Mouse (Mus musculus) left cerebral cortex, postnatal 14 days (tissue): Measurements from ENCODE around the gene Elmo1. TPM values are rescaled to one million over a fixed set of nuclear protein-coding genes. Genes with fewer than 3 reads are reported as not detected.

Source experiments
- DNase-seq, 2 experiments: peaks; one replicate each; pipeline ENCODE4 v3.0.0; 2021 to 2022; ENCODE audit warnings: low spot score in 2 of 2, mixed read lengths in 1 of 2
- intact Hi-C: fragments of 180-260 bp; cut with DNase I; formaldehyde crosslinking; loops from one replicate; pipeline ENCODE4 v1.15.1; 2025
- total RNA-seq, 2 experiments: library from RNA; stranded (reverse); gene quantifications; 2 replicates each; pipeline ENCODE4 v1.2.3; 2021

Elmo1 gene
- total RNA-seq, 2 experiments from 2014 or later, result 48.1 to 52.2 TPM

- intact Hi-C loops, result no loop called here
- no peak for DNase-seq
These were observed 431.1 kb downstream of the Elmo1 start for GRCm38 (mm10) chr13:20521492-20521891.

GRCm38 (mm10) chr13:20523671-20524070, 433.3 kb downstream of the Elmo1 start:
- intact Hi-C loops, result no loop called here
- DNase-seq, result no peak

GRCm38 (mm10) chr13:20525844-20526243, 435.4 kb downstream of the Elmo1 start:
- no peak for DNase-seq
- intact Hi-C loops, result no loop called here

- no peak for DNase-seq
- intact Hi-C loops, result no loop called here
These were observed 446.7 kb downstream of the Elmo1 start for GRCm38 (mm10) chr13:20537053-20537452.

- intact Hi-C loops, result no loop called here
- DNase-seq, result no peak
These were observed 447.1 kb downstream of the Elmo1 start for GRCm38 (mm10) chr13:20537487-20537886.

- peak; percentile 56 to 82 for DNase-seq
- intact Hi-C loops, result no loop called here
These were observed 448.0 kb downstream of the Elmo1 start for GRCm38 (mm10) chr13:20538216-20539070.

- intact Hi-C loops, result no loop called here
- DNase-seq, result no peak
These were observed 449.2 kb downstream of the Elmo1 start for GRCm38 (mm10) chr13:20539631-20540030.

GRCm38 (mm10) chr13:20546568-20547204, 456.3 kb downstream of the Elmo1 start:
- intact Hi-C loops, result no loop called here
- DNase-seq, result no peak

GRCm38 (mm10) chr13:20549983-20550382, 459.6 kb downstream of the Elmo1 start:
- no peak for DNase-seq
- intact Hi-C loops, result no loop called here

- intact Hi-C loops, result no loop called here
- DNase-seq, result no peak
These were observed 461.2 kb downstream of the Elmo1 start for GRCm38 (mm10) chr13:20551559-20551958.

- intact Hi-C loops, result no loop called here
- DNase-seq, result no peak
These were observed 465.6 kb downstream of the Elmo1 start for GRCm38 (mm10) chr13:20555853-20556452.

GRCm38 (mm10) chr13:20556739-20557138, 466.3 kb downstream of the Elmo1 start:
- intact Hi-C loops, result no loop called here
- no peak for DNase-seq

- no peak for DNase-seq
- intact Hi-C loops, result no loop called here
These were observed 466.8 kb downstream of the Elmo1 start for GRCm38 (mm10) chr13:20557156-20557555.

GRCm38 (mm10) chr13:20558376-20558775, 468.0 kb downstream of the Elmo1 start:
- no peak for DNase-seq
- intact Hi-C loops, result no loop called here

- intact Hi-C loops, result no loop called here
- DNase-seq, result no peak
These were observed 474.0 kb downstream of the Elmo1 start for GRCm38 (mm10) chr13:20564414-20564813.

- intact Hi-C loops, result no loop called here
- no peak for DNase-seq
These were observed 484.8 kb downstream of the Elmo1 start for GRCm38 (mm10) chr13:20575186-20575585.

GRCm38 (mm10) chr13:20585868-20586267, 495.5 kb downstream of the Elmo1 start:
- intact Hi-C loops, result no loop called here
- no peak for DNase-seq

GRCm38 (mm10) chr13:20586462-20586861, 496.1 kb downstream of the Elmo1 start:
- DNase-seq, result no peak
- intact Hi-C loops, result no loop called here

- intact Hi-C loops, result no loop called here
- DNase-seq, result peak in 1 of 2 experiments; percentile 18
These were observed 500.6 kb downstream of the Elmo1 start for GRCm38 (mm10) chr13:20590983-20591382.

GRCm38 (mm10) chr13:20597307-20597706, 506.9 kb downstream of the Elmo1 start:
- intact Hi-C loops, result no loop called here
- no peak for DNase-seq
